Mouse (Mus musculus): ENCODE measurements around the gene Synm. TPM values are rescaled to one million over a fixed set of nuclear protein-coding genes. Genes with fewer than 3 reads are reported as not detected.

The Synm gene
- polyA plus RNA-seq, 1 experiment, result not detected

DNA sequence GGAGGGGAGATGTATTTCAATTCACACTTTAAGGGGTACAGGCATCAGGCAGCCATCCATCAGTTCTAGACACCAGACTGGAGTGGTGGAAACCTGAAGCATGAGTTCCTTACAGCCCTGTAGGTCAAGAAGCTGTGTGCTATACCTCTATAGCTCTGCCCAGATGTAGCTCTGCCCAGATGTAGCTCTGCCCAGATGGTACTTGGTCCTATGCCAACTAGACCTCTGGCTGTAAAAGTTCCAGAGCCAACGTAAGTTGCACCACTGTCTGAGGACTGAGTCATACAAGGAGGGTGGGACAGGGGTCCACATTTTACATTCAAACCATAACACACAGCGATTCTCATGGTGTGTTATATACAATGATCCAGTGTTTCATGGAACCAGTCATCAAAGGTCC, 28.3 kb upstream of the Synm start:
- TF ChIP-seq CTCF (IDR thresholded peaks at IDR 0.05; ENCODE audit: low read depth, low read length) (no peak), POLR2A (IDR thresholded peaks at IDR 0.05; ENCODE audit: borderline replicate concordance, low read depth, low read length) (no peak)
- Histone ChIP-seq H3K4me3 (ENCODE audit: insufficient read depth, low read length) (no peak overlapping the region), H3K27ac (ENCODE audit: insufficient read depth, low read depth, low read length) (no peak overlapping the region), H3K4me1 (ENCODE audit: control insufficient read depth, insufficient read depth, low read length) (no peaks in the 10 kb centered on the region)

DNA sequence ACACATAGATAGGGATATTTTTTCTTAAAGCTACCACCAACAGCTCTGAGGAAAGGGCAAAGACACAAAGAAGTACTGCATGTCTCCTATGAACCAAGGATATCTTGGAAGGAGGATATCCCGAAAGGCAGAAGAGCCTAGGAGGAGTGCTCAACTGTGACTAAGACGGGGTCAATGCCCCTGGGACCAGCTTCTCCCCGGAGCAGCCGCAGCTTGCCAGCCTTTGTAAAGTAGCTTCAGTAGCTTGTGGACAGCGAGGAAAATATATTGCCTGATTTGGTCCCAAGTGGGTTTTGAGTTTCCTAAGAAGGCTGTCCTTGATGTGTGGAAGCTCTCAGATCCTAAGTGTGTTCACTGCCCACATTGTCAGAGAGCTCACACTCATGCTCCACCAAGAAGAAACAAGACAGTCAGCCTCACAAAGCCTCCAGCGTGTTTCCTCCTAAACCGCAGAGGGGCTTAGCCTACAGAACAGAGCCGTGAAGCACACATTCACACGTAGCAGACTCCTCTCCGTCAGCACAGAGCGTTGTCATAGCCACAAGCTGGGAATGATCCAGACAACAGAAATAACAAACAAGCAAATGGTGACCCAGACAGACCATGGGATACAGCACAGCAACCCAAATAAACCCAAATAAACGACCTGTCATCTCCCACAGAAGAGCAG, 17.2 kb upstream of the Synm start:
- no peak for TF ChIP-seq POLR2A (IDR thresholded peaks at IDR 0.05; ENCODE audit: borderline replicate concordance, low read depth, low read length)
- no peak for TF ChIP-seq CTCF (IDR thresholded peaks at IDR 0.05; ENCODE audit: low read depth, low read length)
- Histone ChIP-seq H3K4me1 (ENCODE audit: control insufficient read depth, insufficient read depth, low read length) (no peaks in the 10 kb centered on the region), H3K4me3 (ENCODE audit: insufficient read depth, low read length) (no peak overlapping the region), H3K27ac (ENCODE audit: insufficient read depth, low read depth, low read length) (no peak overlapping the region)

- Histone ChIP-seq H3K4me1 (ENCODE audit: control insufficient read depth, insufficient read depth, low read length) (no peaks in the 10 kb centered on the region), H3K27ac (ENCODE audit: insufficient read depth, low read depth, low read length) (no peak overlapping the region), H3K4me3 (ENCODE audit: insufficient read depth, low read length) (no peak overlapping the region)
- TF ChIP-seq POLR2A (IDR thresholded peaks at IDR 0.05; ENCODE audit: borderline replicate concordance, low read depth, low read length), result no peak
- TF ChIP-seq CTCF (IDR thresholded peaks at IDR 0.05; ENCODE audit: low read depth, low read length), result no peak
These were observed 16.1 kb upstream of the Synm start for GRCm38 (mm10) chr7:67775623-67776022.

DNA sequence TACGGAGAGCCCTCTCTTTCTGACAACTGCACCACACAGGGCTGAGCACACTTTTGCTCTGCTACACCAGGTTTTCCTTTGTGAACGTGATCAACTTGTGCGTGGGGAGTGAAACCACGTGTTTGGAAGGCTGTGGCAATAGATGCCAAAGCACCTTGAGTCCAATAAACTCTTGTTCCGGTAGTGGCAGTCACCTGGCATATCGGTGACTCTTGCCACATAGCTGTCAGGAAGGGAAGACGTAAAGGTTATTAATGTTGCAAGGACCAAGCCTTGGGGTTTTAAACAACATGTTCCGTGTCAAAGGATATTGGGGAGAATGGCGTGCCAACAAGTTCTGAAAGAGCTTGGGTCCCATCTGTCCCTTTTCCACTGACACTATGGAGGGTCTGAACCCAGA, 12.7 kb upstream of the Synm start:
- no peak overlapping the region for H3K27ac ChIP-seq (ENCODE audit: insufficient read depth, low read depth, low read length)
- TF ChIP-seq POLR2A (IDR thresholded peaks at IDR 0.05; ENCODE audit: borderline replicate concordance, low read depth, low read length) (no peak), CTCF (IDR thresholded peaks at IDR 0.05; ENCODE audit: low read depth, low read length) (no peak)
- H3K4me1 ChIP-seq (ENCODE audit: control insufficient read depth, insufficient read depth, low read length), result no peaks in the 10 kb centered on the region
- no peak overlapping the region for H3K4me3 ChIP-seq (ENCODE audit: insufficient read depth, low read length)

DNA sequence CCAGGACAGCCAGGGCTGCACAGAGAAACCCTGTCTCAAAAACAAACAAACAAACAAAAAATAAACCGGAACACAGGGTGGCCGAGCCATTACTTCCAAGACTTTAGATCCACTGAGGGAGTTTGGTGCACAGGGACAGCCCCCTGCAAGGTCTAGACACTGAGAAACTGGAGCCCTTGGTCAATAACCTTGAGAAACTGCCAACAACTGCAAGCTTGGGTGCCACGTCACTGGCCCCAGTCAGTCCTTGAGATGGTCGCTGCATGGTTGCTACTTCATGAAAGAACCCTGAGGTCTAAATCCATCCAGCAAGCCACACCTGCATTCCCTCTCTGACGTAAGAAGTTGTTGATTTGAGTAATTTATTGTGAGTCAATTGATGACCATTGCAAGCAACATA, 9.9 kb upstream of the Synm start:
- TF ChIP-seq CTCF (IDR thresholded peaks at IDR 0.05; ENCODE audit: low read depth, low read length), result no peak
- no peak for TF ChIP-seq POLR2A (IDR thresholded peaks at IDR 0.05; ENCODE audit: borderline replicate concordance, low read depth, low read length)
- H3K4me3 ChIP-seq (ENCODE audit: insufficient read depth, low read length), result no peak overlapping the region
- no peak overlapping the region for H3K27ac ChIP-seq (ENCODE audit: insufficient read depth, low read depth, low read length)
- no peaks in the 10 kb centered on the region for H3K4me1 ChIP-seq (ENCODE audit: control insufficient read depth, insufficient read depth, low read length)

DNA sequence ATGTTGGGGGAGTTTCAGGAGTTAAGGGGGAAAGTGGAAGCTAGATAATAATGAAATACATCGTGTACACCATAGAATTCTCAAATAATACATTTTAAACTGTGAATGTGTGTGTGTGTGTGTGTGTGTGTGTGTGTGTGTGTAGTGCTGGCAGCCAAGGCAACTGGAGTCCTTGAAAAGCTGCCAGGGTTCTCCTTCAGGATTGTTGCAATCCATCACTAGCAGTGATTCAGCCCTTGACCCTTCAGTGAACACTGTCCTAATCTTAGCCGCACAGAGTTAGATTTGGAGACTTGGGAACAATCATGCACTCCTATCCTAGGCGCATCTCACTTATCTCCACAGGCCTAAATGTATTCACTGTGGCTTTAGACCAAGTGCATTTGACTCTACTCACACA, 8.6 kb upstream of the Synm start:
- H3K27ac ChIP-seq (ENCODE audit: insufficient read depth, low read depth, low read length), result no peak overlapping the region
- no peaks in the 10 kb centered on the region for H3K4me1 ChIP-seq (ENCODE audit: control insufficient read depth, insufficient read depth, low read length)
- TF ChIP-seq POLR2A (IDR thresholded peaks at IDR 0.05; ENCODE audit: borderline replicate concordance, low read depth, low read length), result no peak
- no peak overlapping the region for H3K4me3 ChIP-seq (ENCODE audit: insufficient read depth, low read length)

- TF ChIP-seq CTCF (IDR thresholded peaks at IDR 0.05; ENCODE audit: low read depth, low read length), result no peak
- no peaks in the 10 kb centered on the region for H3K4me1 ChIP-seq (ENCODE audit: control insufficient read depth, insufficient read depth, low read length)
- H3K4me3 ChIP-seq (ENCODE audit: insufficient read depth, low read length), result no peak overlapping the region
- H3K27ac ChIP-seq (ENCODE audit: insufficient read depth, low read depth, low read length), result no peak overlapping the region
These were observed 4.1 kb upstream of the Synm start for GRCm38 (mm10) chr7:67763625-67764024.

DNA sequence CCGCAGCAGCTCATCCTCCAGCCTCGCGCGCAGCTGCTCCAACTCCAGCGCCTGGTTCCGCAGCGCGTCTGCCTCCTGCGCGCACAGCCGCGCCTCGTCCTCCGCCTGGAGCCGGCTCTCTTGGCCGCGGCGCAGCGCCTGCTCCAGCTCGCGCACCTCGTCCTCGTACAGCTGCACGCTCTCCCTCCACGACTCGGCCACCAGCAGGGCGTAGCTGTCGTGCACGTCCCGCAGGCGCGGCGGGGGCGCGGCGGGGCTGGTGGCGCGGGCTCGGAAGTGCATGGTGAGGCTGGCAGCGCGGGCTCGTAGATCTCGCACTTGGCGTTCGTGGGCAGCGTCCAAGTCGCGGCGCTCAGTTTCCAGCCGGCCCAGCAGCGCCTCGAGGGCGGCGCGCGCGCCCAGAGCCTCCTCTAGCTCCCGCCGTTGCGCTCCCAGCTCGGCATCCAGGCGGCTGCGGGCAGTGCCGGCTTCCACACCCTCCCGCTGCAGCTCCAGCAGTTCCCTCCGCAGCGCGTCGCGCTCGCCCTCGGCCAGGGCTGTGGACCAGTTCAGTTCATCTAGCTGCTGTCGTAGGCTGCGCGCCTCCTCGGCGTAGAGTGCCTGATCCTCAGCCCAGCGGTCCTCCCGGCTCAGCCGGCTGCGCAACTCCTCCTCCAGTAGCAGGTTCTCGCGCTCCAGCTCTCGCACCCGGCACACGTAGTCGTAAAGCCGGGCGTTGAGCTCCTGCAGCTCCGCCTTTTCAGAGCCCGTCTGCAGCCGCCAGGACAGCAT, 499 bp downstream of the Synm start:
- H3K4me1 ChIP-seq (ENCODE audit: control insufficient read depth, insufficient read depth, low read length), result no peaks in the 10 kb centered on the region
- TF ChIP-seq POLR2A (IDR thresholded peaks at IDR 0.05; ENCODE audit: borderline replicate concordance, low read depth, low read length), result no peak
- TF ChIP-seq CTCF (IDR thresholded peaks at IDR 0.05; ENCODE audit: low read depth, low read length), result no peak
- peak overlapping the region; percentile 46 for H3K4me3 ChIP-seq (ENCODE audit: insufficient read depth, low read length)
- no peak overlapping the region for H3K27ac ChIP-seq (ENCODE audit: insufficient read depth, low read depth, low read length)

DNA sequence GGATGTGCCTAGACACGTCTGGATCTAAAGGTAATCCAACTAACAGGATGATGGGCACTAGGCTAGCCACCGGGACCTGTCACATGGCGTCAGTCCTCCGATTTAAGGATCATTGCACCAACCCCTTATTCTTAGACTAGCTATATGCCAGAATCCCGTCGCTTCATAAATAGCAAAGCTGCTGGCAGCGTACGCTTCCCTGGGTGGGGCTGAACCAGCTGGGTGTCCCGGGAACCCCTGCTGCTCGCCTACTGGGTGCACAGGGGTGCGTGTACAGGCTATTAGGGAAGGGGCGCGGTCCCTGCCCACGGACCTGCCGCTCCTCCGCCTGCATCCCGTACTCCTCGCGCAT, 1.1 kb downstream of the Synm start:
- Histone ChIP-seq H3K4me1 (ENCODE audit: control insufficient read depth, insufficient read depth, low read length) (no peaks in the 10 kb centered on the region), H3K4me3 (ENCODE audit: insufficient read depth, low read length) (no peak overlapping the region)

GRCm38 (mm10) chr7:67756636-67757035, 2.9 kb downstream of the Synm start:
- Histone ChIP-seq H3K4me1 (ENCODE audit: control insufficient read depth, insufficient read depth, low read length) (no peaks in the 10 kb centered on the region), H3K27ac (ENCODE audit: insufficient read depth, low read depth, low read length) (no peak overlapping the region), H3K4me3 (ENCODE audit: insufficient read depth, low read length) (no peak overlapping the region)

More for the DNA sequence above, 1.1 kb downstream of the Synm start:
- no peak overlapping the region for H3K27ac ChIP-seq (ENCODE audit: insufficient read depth, low read depth, low read length)
- TF ChIP-seq POLR2A (IDR thresholded peaks at IDR 0.05; ENCODE audit: borderline replicate concordance, low read depth, low read length), result no peak
- TF ChIP-seq CTCF (IDR thresholded peaks at IDR 0.05; ENCODE audit: low read depth, low read length), result no peak

More at GRCm38 (mm10) chr7:67756636-67757035, 2.9 kb downstream of the Synm start:
- TF ChIP-seq CTCF (IDR thresholded peaks at IDR 0.05; ENCODE audit: low read depth, low read length), result no peak
- no peak for TF ChIP-seq POLR2A (IDR thresholded peaks at IDR 0.05; ENCODE audit: borderline replicate concordance, low read depth, low read length)

Data from bone marrow macrophage, adult 2 months (primary cell).